Mouse (Mus musculus) splenic B cell, adult 2 months (primary cell): ENCODE data around the gene Gpam.

ENCODE experiments used
- DNase-seq: peaks from one replicate; pipeline ENCODE4 v3.0.0-alpha.2; 2011; ENCODE audit warnings: low read depth, low spot score
- H3K27me3 ChIP-seq: 2 replicates; pipeline ENCODE4 v1.6.1; 2012; ENCODE audit warnings: mild to moderate bottlenecking, low read length, moderate library complexity, mixed read lengths; ENCODE audit not compliant: control insufficient read depth, poor library complexity, insufficient read depth, severe bottlenecking
- H3K36me3 ChIP-seq: 2 replicates; pipeline ENCODE4 v1.6.1; 2012; ENCODE audit warnings: mild to moderate bottlenecking, low read length, moderate library complexity, mixed read lengths; ENCODE audit not compliant: control insufficient read depth, poor library complexity, insufficient read depth, severe bottlenecking

The Gpam gene

DNA sequence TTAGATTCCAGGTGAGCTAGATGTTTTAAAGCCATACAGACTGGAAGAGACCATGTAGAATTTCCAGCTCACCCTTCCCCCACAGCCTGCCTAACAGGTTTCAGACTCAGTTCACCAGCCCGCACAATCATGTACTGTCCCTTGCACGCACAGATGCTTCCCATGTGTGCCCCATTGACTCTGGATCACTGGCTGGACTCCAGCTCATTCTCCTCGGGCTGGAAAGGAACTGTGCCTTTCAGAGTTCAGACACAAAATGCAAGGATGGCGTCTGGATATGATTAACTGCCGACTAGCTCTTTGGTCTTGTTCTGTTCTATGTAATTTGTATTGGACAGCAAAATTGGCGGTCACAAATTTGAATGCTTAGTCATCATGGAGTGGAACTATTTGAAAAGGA lies 22.6 kb upstream of the Gpam start:
- H3K36me3 ChIP-seq: no peaks in the 10 kb centered on the region
- DNase-seq: no peak
- no peaks in the 10 kb centered on the region for H3K27me3 ChIP-seq

DNA sequence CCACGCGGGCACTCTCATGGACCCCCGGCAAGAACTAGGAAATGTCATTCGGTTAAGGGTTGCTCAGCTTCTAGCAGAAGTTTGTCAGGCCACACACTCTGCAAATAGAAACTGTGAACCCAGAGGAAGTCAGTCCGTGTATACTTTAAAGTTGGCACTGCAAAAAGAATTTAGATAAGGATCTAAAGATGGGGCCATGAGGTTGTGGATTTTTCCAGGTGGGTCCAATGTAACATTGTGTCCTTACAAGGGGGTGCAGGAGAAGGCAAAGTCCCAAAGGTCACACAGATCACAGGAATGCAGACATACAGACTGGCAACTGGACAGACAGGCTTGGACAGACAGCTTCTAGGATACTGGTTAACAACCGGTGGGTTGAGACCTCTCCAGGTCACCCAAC lies 21.1 kb upstream of the Gpam start:
- no peak for DNase-seq
- Histone ChIP-seq H3K27me3 (no peaks in the 10 kb centered on the region), H3K36me3 (no peaks in the 10 kb centered on the region)

- no peak for DNase-seq
Observed at GRCm38 (mm10) chr19:55147568-55147967, 20.5 kb upstream of the Gpam start.

GRCm38 (mm10) chr19:55145136-55145535 lies 18.1 kb upstream of the Gpam start:
- Histone ChIP-seq H3K27me3 (no peaks in the 10 kb centered on the region), H3K36me3 (no peaks in the 10 kb centered on the region)
- DNase-seq: no peak

More at GRCm38 (mm10) chr19:55147568-55147967, 20.5 kb upstream of the Gpam start:
- Histone ChIP-seq H3K36me3 (no peaks in the 10 kb centered on the region), H3K27me3 (no peaks in the 10 kb centered on the region)

GRCm38 (mm10) chr19:55144691-55145090 lies 17.7 kb upstream of the Gpam start:
- Histone ChIP-seq H3K36me3 (no peaks in the 10 kb centered on the region), H3K27me3 (no peaks in the 10 kb centered on the region)
- no peak for DNase-seq

GRCm38 (mm10) chr19:55143391-55144300 lies 16.6 kb upstream of the Gpam start:
- no peak for DNase-seq
- Histone ChIP-seq H3K36me3 (no peaks in the 10 kb centered on the region), H3K27me3 (no peaks in the 10 kb centered on the region)

DNA sequence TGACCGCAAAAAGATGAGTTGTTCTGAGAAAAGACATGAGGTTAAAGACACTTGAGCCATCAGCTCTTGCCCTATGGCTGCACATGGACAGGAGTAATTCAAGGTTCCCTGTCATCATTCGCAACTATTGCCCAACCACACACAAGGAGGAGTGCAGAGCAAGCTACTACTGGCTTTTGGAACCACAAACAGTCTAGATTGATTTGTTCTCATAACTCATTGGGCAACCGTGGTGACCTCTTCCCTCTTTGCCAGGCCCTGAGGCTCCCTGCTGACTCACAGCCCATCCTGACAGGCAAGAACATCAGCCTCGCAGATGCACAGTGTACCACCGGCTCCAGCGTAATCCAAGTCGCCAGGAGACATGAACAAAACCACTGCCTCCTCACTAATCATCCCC lies 12.3 kb upstream of the Gpam start:
- Histone ChIP-seq H3K27me3 (no peaks in the 10 kb centered on the region), H3K36me3 (no peaks in the 10 kb centered on the region)
- DNase-seq: no peak

- Histone ChIP-seq H3K36me3 (no peaks in the 10 kb centered on the region), H3K27me3 (no peaks in the 10 kb centered on the region)
- no peak for DNase-seq
Observed at GRCm38 (mm10) chr19:55138506-55138905, 11.5 kb upstream of the Gpam start.

GRCm38 (mm10) chr19:55137884-55138283 lies 10.8 kb upstream of the Gpam start:
- DNase-seq: no peak
- Histone ChIP-seq H3K27me3 (no peaks in the 10 kb centered on the region), H3K36me3 (no peaks in the 10 kb centered on the region)

- Histone ChIP-seq H3K36me3 (no peaks in the 10 kb centered on the region), H3K27me3 (no peaks in the 10 kb centered on the region)
- peak; percentile 11 for DNase-seq
Observed at GRCm38 (mm10) chr19:55136693-55137427, 9.8 kb upstream of the Gpam start.

DNA sequence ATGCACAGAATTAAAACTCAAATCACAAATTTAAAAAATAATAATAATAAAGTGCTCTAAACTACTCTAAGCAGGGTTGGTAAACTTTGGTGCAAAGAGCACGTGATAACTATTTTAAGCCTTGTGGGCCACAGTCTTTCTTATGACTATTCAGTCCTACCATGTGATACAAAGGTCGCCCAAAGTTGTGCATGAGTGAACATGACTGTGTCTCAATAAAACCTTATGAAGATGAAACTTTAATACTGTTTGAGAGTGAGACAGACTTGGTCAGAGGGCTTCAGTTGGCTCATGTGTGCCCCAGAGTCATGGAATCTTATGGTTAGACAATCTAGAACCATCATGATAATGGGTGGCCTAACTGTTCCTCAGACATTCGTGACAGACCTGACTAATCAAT lies 8.9 kb upstream of the Gpam start:
- DNase-seq: peak; percentile 10
- H3K36me3 ChIP-seq: no peaks in the 10 kb centered on the region

GRCm38 (mm10) chr19:55134521-55134920 lies 7.5 kb upstream of the Gpam start:
- Histone ChIP-seq H3K27me3 (no peaks in the 10 kb centered on the region), H3K36me3 (no peaks in the 10 kb centered on the region)
- no peak for DNase-seq

More for the DNA sequence above, 8.9 kb upstream of the Gpam start:
- no peaks in the 10 kb centered on the region for H3K27me3 ChIP-seq

- H3K27me3 ChIP-seq: no peaks in the 10 kb centered on the region
- DNase-seq: no peak
- H3K36me3 ChIP-seq: no peaks in the 10 kb centered on the region
Observed at GRCm38 (mm10) chr19:55132476-55132875, 5.4 kb upstream of the Gpam start.

- Histone ChIP-seq H3K36me3 (no peaks in the 10 kb centered on the region), H3K27me3 (no peaks in the 10 kb centered on the region)
- DNase-seq: no peak
Observed at GRCm38 (mm10) chr19:55131747-55132146, 4.7 kb upstream of the Gpam start.

DNA sequence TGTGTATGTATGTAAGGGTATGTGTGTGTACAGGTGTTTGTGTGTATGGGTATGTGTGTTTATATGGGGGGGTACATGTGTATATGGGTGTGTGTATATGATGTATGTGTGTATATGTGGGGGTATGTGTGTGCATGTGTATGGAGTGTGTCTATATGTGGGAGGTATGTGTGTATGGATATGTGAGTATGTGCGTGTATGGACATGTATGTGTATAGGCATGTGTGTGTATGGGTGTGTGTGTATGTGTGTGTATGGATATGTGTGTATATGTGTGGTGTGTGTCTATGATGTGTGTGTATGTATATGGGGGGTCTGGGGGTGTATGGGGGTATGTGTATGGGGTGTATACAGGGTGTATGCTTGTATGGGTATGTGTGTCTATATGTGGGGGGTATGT lies 1.4 kb upstream of the Gpam start:
- Histone ChIP-seq H3K36me3 (no peaks in the 10 kb centered on the region), H3K27me3 (no peaks in the 10 kb centered on the region)
- no peak for DNase-seq
